Mouse (Mus musculus) small intestine, adult 2 months (tissue): ENCODE measurements around the gene Cs. TPM values are rescaled to one million over a fixed set of nuclear protein-coding genes. Genes with fewer than 3 reads are reported as not detected.

ENCODE experiments used
- H3K27ac ChIP-seq: fragments of 200-500 bp; 2 replicates; pipeline ENCODE4 v1.5.1; 2012; ENCODE audit warnings: low read depth, low read length, control low read depth, inconsistent platforms; ENCODE audit not compliant: insufficient read depth
- H3K27me3 ChIP-seq: fragments of 200-500 bp; 2 replicates; pipeline ENCODE4 v1.6.1; 2012; ENCODE audit warnings: mild to moderate bottlenecking, moderate library complexity, low read length, inconsistent platforms; ENCODE audit not compliant: control insufficient read depth, insufficient read depth
- H3K36me3 ChIP-seq: fragments of 200-500 bp; 2 replicates; pipeline ENCODE4 v1.6.1; 2012; ENCODE audit warnings: mild to moderate bottlenecking, low read length, control low read depth, inconsistent platforms; ENCODE audit not compliant: control insufficient read depth, insufficient read depth
- H3K4me1 ChIP-seq: fragments of 200-500 bp; 2 replicates; pipeline ENCODE4 v1.6.1; 2012; ENCODE audit warnings: low read length, inconsistent platforms, mixed read lengths; ENCODE audit not compliant: control insufficient read depth, insufficient read depth, insufficient read length
- H3K4me3 ChIP-seq: fragments of 200-500 bp; 2 replicates; pipeline ENCODE4 v1.5.1; 2012; ENCODE audit warnings: low read depth, mild to moderate bottlenecking, control low read depth, inconsistent platforms, low read length, moderate library complexity
- CTCF ChIP-seq: fragments of 200-500 bp; IDR thresholded peaks from 2 replicates; pipeline ENCODE4 v1.5.1; 2012; ENCODE audit warnings: low read depth, mild to moderate bottlenecking, control low read depth, inconsistent platforms, low read length, moderate library complexity, mixed read lengths; ENCODE audit not compliant: insufficient replicate concordance, insufficient read length; ENCODE audit errors: extremely low read depth
- POLR2A ChIP-seq: fragments of 200-500 bp; IDR thresholded peaks from 2 replicates; pipeline ENCODE4 v1.6.1; 2012; ENCODE audit warnings: low read depth, mild to moderate bottlenecking, control low read depth, inconsistent platforms, low read length, moderate library complexity
- WGBS: fragments of 180-500 bp; shearing (Covaris S2); methylation state at CpG from one replicate; pipeline ENCODE4 v1.1.7; 2018; 5-methylcytosine and 5-hydroxymethylcytosine counted together
- polyA plus RNA-seq: library from polyadenylated mRNA; depleted of rRNA; stranded (reverse); fragments of >200 nt; gene quantifications from 2 replicates; pipeline ENCODE4 v1.2.3, GENCODE M21; 2012

The Cs gene
- polyA plus RNA-seq, 1 experiment, result 588 TPM

- no peaks in the 10 kb centered on the region for H3K4me1 ChIP-seq
- H3K36me3 ChIP-seq, result peaks cover 80% of the 10 kb centered on the region
- no peak for TF ChIP-seq POLR2A
- no peak for TF ChIP-seq CTCF
- 92% methylated on average over 7 of the region's 7 CpGs for WGBS
- no peak overlapping the region for H3K4me3 ChIP-seq
- H3K27me3 ChIP-seq, result no peaks in the 10 kb centered on the region
- no peak overlapping the region for H3K27ac ChIP-seq
These were observed 48.4 kb downstream of the Cs start for GRCm38 (mm10) chr10:128385902-128386301.

DNA sequence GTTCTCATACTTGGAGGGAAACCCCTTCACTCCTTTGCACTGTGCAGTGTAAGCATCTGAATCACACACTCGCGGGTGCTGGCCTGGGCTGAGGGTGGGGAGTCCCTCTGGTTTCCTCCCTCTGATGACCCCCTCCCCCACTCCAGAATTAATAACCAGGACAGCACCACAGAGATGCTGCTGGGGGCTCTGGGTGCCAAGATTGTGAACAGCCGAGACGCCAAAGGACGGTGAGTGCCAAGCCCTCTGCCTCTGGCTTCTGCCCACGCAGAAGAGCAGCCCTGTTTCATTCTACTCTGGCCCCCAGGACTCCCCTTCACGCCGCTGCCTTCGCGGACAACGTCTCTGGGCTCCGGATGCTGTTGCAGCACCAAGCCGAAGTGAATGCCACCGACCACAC lies 51.4 kb downstream of the Cs start:
- TF ChIP-seq CTCF (no peak), POLR2A (no peak)
- 91% methylated on average over 14 of the region's 14 CpGs for WGBS
- Histone ChIP-seq H3K36me3 (peaks cover 72% of the 10 kb centered on the region), H3K4me3 (no peak overlapping the region), H3K27ac (no peak overlapping the region), H3K4me1 (no peaks in the 10 kb centered on the region), H3K27me3 (no peaks in the 10 kb centered on the region)

DNA sequence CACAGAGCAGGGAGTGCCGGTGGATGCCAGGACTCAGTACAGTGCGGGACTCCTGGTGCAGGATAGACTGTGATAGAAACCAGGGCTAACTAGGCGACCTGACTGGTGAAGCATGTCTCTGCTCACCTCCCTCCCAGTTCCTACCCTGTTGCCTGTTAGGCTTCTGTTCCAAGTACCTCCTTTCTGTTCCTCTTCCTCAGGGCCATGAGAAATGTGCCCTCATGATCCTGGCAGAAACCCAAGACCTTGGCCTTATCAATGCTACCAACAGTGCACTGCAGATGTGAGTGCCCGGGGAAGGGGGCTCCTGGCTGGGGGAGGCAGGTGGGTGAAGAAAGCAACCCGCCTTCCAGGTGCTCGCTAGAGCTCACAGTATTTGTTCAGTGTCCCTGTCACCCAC lies 52.0 kb downstream of the Cs start:
- 55% methylated on average over 6 of the region's 6 CpGs for WGBS
- H3K4me3 ChIP-seq, result no peak overlapping the region
- no peak overlapping the region for H3K27ac ChIP-seq
- no peak for TF ChIP-seq CTCF
- TF ChIP-seq POLR2A, result no peak
- H3K27me3 ChIP-seq, result no peaks in the 10 kb centered on the region
- H3K4me1 ChIP-seq, result no peaks in the 10 kb centered on the region
- H3K36me3 ChIP-seq, result peaks cover 69% of the 10 kb centered on the region

DNA sequence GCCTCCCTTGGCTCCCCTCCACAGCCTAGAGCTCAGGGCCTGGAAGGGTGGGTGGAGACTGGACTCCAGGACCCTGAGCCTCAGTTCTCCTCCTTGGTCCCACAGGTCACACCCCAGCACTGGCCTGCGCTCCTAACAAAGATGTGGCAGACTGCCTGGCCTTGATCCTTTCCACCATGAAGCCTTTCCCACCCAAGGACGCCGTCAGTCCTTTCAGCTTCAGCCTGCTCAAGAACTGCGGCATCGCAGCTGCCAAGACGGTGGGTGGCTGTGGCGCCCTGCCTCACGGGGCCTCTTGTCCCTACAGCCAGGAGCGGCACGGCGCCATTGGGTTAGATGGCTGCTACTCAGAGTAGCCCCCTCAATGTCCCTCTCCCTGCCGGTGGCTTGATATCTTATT lies 52.8 kb downstream of the Cs start:
- Histone ChIP-seq H3K4me1 (no peaks in the 10 kb centered on the region), H3K27me3 (no peaks in the 10 kb centered on the region), H3K4me3 (no peak overlapping the region), H3K36me3 (peaks cover 65% of the 10 kb centered on the region), H3K27ac (no peak overlapping the region)
- WGBS, result 86% methylated on average over 12 of the region's 12 CpGs
- TF ChIP-seq CTCF (no peak), POLR2A (no peak)

GRCm38 (mm10) chr10:128391850-128392249 lies 54.3 kb downstream of the Cs start:
- no peak for TF ChIP-seq CTCF
- 80% methylated on average over 6 of the region's 6 CpGs for WGBS
- H3K4me3 ChIP-seq, result no peak overlapping the region
- H3K27ac ChIP-seq, result no peak overlapping the region
- H3K36me3 ChIP-seq, result peaks cover 55% of the 10 kb centered on the region
- H3K27me3 ChIP-seq, result no peaks in the 10 kb centered on the region
- peaks cover 4% of the 10 kb centered on the region for H3K4me1 ChIP-seq

DNA sequence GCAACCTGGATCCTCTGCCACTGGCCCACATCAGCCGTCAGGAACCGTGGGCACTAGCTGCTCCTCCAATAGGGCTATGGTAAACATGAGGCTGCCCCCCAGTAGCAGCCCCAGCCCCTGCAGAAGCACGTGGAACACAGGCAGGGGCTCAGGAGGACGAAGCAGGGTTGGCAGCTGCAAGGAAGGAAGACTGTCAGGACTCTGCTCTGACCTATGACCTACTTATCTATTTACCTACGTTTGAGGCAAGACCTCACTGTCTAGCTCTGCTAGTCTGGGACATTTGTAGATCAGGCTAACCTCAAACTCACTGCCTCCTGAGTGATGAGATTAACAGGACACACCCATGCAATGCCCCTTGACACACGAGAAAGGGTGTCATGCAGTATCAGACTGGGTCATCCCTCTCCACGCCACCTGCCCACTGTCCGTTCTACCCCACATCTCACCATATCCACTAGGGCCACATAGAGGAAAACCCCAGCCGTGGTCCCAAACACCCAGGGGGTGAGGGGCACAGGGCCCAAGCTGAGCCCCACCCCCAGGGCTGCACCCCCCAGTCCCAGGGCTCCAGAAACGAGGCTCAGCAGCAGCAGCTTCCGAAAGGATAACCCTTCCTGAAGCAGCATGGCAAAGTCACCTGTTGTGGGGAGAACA lies 58.6 kb downstream of the Cs start:
- 48% methylated on average over 11 of the region's 11 CpGs for WGBS
- Histone ChIP-seq H3K27me3 (no peaks in the 10 kb centered on the region), H3K27ac (no peak overlapping the region), H3K4me3 (no peak overlapping the region), H3K4me1 (peaks cover 14% of the 10 kb centered on the region), H3K36me3 (peaks cover 20% of the 10 kb centered on the region)
- TF ChIP-seq CTCF, result no peak
- TF ChIP-seq POLR2A, result no peak

DNA sequence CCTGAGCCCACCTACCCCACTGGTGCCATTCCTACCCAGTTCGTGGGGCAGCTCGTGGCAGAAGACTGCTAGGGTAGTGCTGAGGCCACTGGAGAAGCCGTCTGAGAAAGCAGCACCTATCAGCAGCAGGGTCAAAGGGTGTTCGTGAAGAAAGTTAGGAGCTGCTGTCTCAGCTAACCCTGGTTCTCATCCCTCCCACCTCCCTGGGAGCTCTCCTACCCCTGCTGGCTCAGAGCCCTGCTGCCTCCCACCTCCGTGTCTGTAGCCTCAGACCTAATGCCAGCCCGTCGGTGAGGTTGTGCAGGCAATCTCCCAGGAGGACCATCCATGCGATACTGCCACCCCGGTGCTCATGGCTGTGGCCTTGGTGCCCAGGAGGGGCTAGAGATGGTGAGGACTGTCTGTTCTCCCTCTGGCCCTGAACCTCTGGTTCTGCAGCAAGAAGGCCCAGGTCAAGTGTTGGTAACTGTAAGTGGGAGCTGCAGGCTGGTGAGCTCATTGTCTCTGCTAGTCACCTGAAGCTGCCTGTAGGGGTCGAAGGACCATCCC lies 59.3 kb downstream of the Cs start:
- Histone ChIP-seq H3K36me3 (peaks cover 16% of the 10 kb centered on the region), H3K27ac (no peak overlapping the region), H3K4me1 (peaks cover 14% of the 10 kb centered on the region), H3K4me3 (no peak overlapping the region), H3K27me3 (no peaks in the 10 kb centered on the region)
- 59% methylated on average over 10 of the region's 10 CpGs for WGBS
- TF ChIP-seq CTCF, result no peak
- no peak for TF ChIP-seq POLR2A
